Mouse (Mus musculus): ENCODE results near the gene Gps1. TPM values are rescaled to one million over a fixed set of nuclear protein-coding genes. Genes with fewer than 3 reads are reported as not detected.

Gps1 gene
- polyA plus RNA-seq, 1 experiment from 2014 or later, result 272 TPM

GRCm38 (mm10) chr11:120789810-120790209 lies 5.7 kb downstream of the Gps1 start:
- DNase-seq (ENCODE audit: low spot score), result no peak
- Histone ChIP-seq H3K4me1 (peaks cover 16% of the 10 kb centered on the region), H3K27me3 (replicated peaks; ENCODE audit: low read depth, poor library complexity, severe bottlenecking) (no peaks in the 10 kb centered on the region), H3K36me3 (replicated peaks) (peaks cover 96% of the 10 kb centered on the region), H3K4me3 (no peak overlapping the region), H3K27ac (replicated peaks) (no peak overlapping the region), H3K9me3 (no peaks in the 10 kb centered on the region)
- 88% methylated on average over 3 of the region's 3 CpGs for WGBS

- Histone ChIP-seq H3K9me3 (no peaks in the 10 kb centered on the region), H3K4me3 (no peak overlapping the region), H3K4me1 (peaks cover 19% of the 10 kb centered on the region), H3K27me3 (replicated peaks; ENCODE audit: low read depth, poor library complexity, severe bottlenecking) (no peaks in the 10 kb centered on the region), H3K36me3 (replicated peaks) (peaks cover 71% of the 10 kb centered on the region), H3K27ac (replicated peaks) (no peak overlapping the region)
- WGBS, result 92% methylated on average over 9 of the region's 9 CpGs
- DNase-seq (ENCODE audit: low spot score), result no peak
Measured at GRCm38 (mm10) chr11:120792652-120793051, 8.6 kb downstream of the Gps1 start.

- Histone ChIP-seq H3K36me3 (replicated peaks) (peaks cover 39% of the 10 kb centered on the region), H3K4me3 (peak within 1 kb of the TSS; percentile 90), H3K4me1 (peaks cover 32% of the 10 kb centered on the region), H3K27ac (replicated peaks) (peak within 1 kb of the TSS; percentile 89), H3K9me3 (no peaks in the 10 kb centered on the region), H3K27me3 (replicated peaks; ENCODE audit: low read depth, poor library complexity, severe bottlenecking) (no peaks in the 10 kb centered on the region)
- 2% methylated on average over 59 of the region's 59 CpGs for WGBS
- DNase-seq (ENCODE audit: low spot score), result peak; percentile 97
Measured at GRCm38 (mm10) chr11:120795756-120796613, 11.9 kb downstream of the Gps1 start, which contains the start of gene Dus1l. Gene Dus1l, minus strand, starts transcription at chr11:120796403.

- Histone ChIP-seq H3K27me3 (replicated peaks; ENCODE audit: low read depth, poor library complexity, severe bottlenecking) (no peaks in the 10 kb centered on the region), H3K4me1 (peaks cover 32% of the 10 kb centered on the region), H3K27ac (replicated peaks) (peak overlapping the region; percentile 89), H3K9me3 (no peaks in the 10 kb centered on the region), H3K36me3 (replicated peaks) (peaks cover 34% of the 10 kb centered on the region), H3K4me3 (peak overlapping the region; percentile 90)
- no peak for DNase-seq (ENCODE audit: low spot score)
- WGBS, result 35% methylated on average over 8 of the region's 8 CpGs
Measured at GRCm38 (mm10) chr11:120796614-120796946, 12.5 kb downstream of the Gps1 start.

- Histone ChIP-seq H3K36me3 (replicated peaks) (peaks cover 17% of the 10 kb centered on the region), H3K4me1 (peaks cover 32% of the 10 kb centered on the region), H3K27me3 (replicated peaks; ENCODE audit: low read depth, poor library complexity, severe bottlenecking) (no peaks in the 10 kb centered on the region), H3K27ac (replicated peaks) (no peak overlapping the region), H3K9me3 (no peaks in the 10 kb centered on the region), H3K4me3 (no peak overlapping the region)
- 86% methylated on average over 3 of the region's 3 CpGs for WGBS
- DNase-seq (ENCODE audit: low spot score), result no peak
Measured at GRCm38 (mm10) chr11:120798244-120798643, 14.2 kb downstream of the Gps1 start.

- Histone ChIP-seq H3K4me1 (peaks cover 32% of the 10 kb centered on the region), H3K4me3 (peak overlapping the region; percentile 13; the same call in 1 of the 2 replicates), H3K27me3 (replicated peaks; ENCODE audit: low read depth, poor library complexity, severe bottlenecking) (no peaks in the 10 kb centered on the region), H3K36me3 (replicated peaks) (peaks cover 5% of the 10 kb centered on the region), H3K9me3 (no peaks in the 10 kb centered on the region), H3K27ac (replicated peaks) (peak overlapping the region; percentile 79)
- no peak for DNase-seq (ENCODE audit: low spot score)
- 77% methylated on average over 6 of the region's 6 CpGs for WGBS
Measured at GRCm38 (mm10) chr11:120799316-120799890, 15.3 kb downstream of the Gps1 start.

GRCm38 (mm10) chr11:120800061-120800904 lies 16.2 kb downstream of the Gps1 start:
- H3K9me3 ChIP-seq, result no peaks in the 10 kb centered on the region
- 13% methylated on average over 10 of the region's 10 CpGs for WGBS
- no peaks in the 10 kb centered on the region for H3K27me3 ChIP-seq (replicated peaks; ENCODE audit: low read depth, poor library complexity, severe bottlenecking)
- H3K4me1 ChIP-seq, result peaks cover 24% of the 10 kb centered on the region
- peaks cover 7% of the 10 kb centered on the region for H3K36me3 ChIP-seq (replicated peaks)
- DNase-seq (ENCODE audit: low spot score), result peak; percentile 90
- peak overlapping the region; percentile 79 for H3K27ac ChIP-seq (replicated peaks)
- H3K4me3 ChIP-seq, result peak overlapping the region; percentile 13

GRCm38 (mm10) chr11:120804274-120804673 lies 20.2 kb downstream of the Gps1 start:
- Histone ChIP-seq H3K27me3 (replicated peaks; ENCODE audit: low read depth, poor library complexity, severe bottlenecking) (no peaks in the 10 kb centered on the region), H3K4me1 (peaks cover 13% of the 10 kb centered on the region), H3K4me3 (no peak overlapping the region), H3K9me3 (no peaks in the 10 kb centered on the region), H3K36me3 (replicated peaks) (peaks cover 47% of the 10 kb centered on the region), H3K27ac (replicated peaks) (no peak overlapping the region)
- WGBS, result 79% methylated on average over 7 of the region's 7 CpGs
- no peak for DNase-seq (ENCODE audit: low spot score)

- Histone ChIP-seq H3K27me3 (replicated peaks; ENCODE audit: low read depth, poor library complexity, severe bottlenecking) (no peaks in the 10 kb centered on the region), H3K9me3 (no peaks in the 10 kb centered on the region), H3K4me3 (no peak overlapping the region), H3K27ac (replicated peaks) (no peak overlapping the region), H3K4me1 (peaks cover 12% of the 10 kb centered on the region), H3K36me3 (replicated peaks) (peaks cover 52% of the 10 kb centered on the region)
- WGBS, result 81% methylated on average over 4 of the region's 4 CpGs
- DNase-seq (ENCODE audit: low spot score), result no peak
Measured at GRCm38 (mm10) chr11:120804769-120805168, 20.7 kb downstream of the Gps1 start.

- Histone ChIP-seq H3K4me1 (peaks cover 3% of the 10 kb centered on the region), H3K27me3 (replicated peaks; ENCODE audit: low read depth, poor library complexity, severe bottlenecking) (no peaks in the 10 kb centered on the region), H3K4me3 (no peak overlapping the region), H3K9me3 (no peaks in the 10 kb centered on the region), H3K27ac (replicated peaks) (no peak overlapping the region), H3K36me3 (replicated peaks) (peaks cover 60% of the 10 kb centered on the region)
- WGBS, result 90% methylated on average over 7 of the region's 7 CpGs
- DNase-seq (ENCODE audit: low spot score), result no peak
Measured at GRCm38 (mm10) chr11:120805375-120806298, 21.6 kb downstream of the Gps1 start.

GRCm38 (mm10) chr11:120808010-120808409 lies 23.9 kb downstream of the Gps1 start:
- DNase-seq (ENCODE audit: low spot score), result no peak
- 93% methylated on average over 12 of the region's 12 CpGs for WGBS
- H3K36me3 ChIP-seq (replicated peaks), result peaks cover 84% of the 10 kb centered on the region

More at GRCm38 (mm10) chr11:120808010-120808409, 23.9 kb downstream of the Gps1 start:
- Histone ChIP-seq H3K27ac (replicated peaks) (no peak overlapping the region), H3K27me3 (replicated peaks; ENCODE audit: low read depth, poor library complexity, severe bottlenecking) (no peaks in the 10 kb centered on the region), H3K4me3 (no peak overlapping the region), H3K9me3 (no peaks in the 10 kb centered on the region), H3K4me1 (no peaks in the 10 kb centered on the region)

Measured in embryonic facial prominence, embryonic 10.5 days (tissue).